Mouse (Mus musculus) cerebellum, postnatal 36 days (tissue): ENCODE data around the gene Ptrh2.

ENCODE experiments used
- DNase-seq, 2 experiments: peaks; one replicate each; pipeline ENCODE4 v3.0.0; 2021 to 2022; ENCODE audit warnings: mixed read lengths in 2 of 2

Ptrh2 gene

GRCm38 (mm10) chr11:86683395-86684125 is at the start of gene Ptrh2, which contains the start of gene Vmp1:
Gene Ptrh2 (plus strand): TSS chr11:86683985.
Gene Vmp1 (minus strand): TSS chr11:86683836.
- peak; percentile 94 to 96 for DNase-seq

- DNase-seq, result no peak
These were observed 49.4 kb upstream of the Ptrh2 start for GRCm38 (mm10) chr11:86634396-86634795.

DNA sequence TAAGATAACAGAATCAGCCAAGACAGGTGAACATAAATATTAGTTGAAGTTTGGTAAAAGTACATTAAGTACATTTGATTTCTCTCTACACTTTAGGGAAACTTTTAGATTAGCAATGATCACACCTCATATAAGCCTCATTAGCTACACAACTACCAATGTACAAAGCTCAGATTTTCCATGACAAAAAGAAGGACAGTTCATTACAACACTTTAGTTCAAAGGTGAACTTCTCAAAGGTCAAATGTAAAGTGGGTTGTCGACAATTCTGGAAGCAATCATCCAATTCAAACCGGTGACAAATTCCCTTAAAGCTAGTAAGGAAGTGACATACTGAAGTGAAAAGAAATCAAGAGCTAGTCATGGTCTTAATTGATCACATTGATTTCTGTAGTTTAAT is 46.1 kb upstream of the Ptrh2 start:
- DNase-seq, result no peak

DNA sequence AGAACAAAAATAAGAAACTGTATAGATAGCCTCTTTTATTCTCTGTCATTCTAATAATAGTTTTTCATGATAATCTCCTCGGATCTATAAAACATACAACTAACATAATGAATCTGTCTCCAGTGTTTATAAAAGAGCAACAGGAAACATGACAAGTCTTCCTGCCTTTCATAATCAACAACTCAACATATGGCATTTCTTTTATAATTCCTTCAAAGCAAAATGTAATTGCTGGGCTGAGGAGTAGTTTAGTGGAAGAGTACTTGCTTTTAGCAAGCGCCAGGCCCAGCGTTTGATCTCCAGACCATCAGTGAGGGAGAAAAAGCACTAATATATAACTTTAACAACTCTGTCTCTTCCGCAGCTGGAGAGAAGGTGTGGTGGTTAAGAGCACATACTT is 42.1 kb upstream of the Ptrh2 start:
- DNase-seq, result no peak

- DNase-seq, result no peak
These were observed 39.2 kb upstream of the Ptrh2 start for GRCm38 (mm10) chr11:86644553-86644952.

DNA sequence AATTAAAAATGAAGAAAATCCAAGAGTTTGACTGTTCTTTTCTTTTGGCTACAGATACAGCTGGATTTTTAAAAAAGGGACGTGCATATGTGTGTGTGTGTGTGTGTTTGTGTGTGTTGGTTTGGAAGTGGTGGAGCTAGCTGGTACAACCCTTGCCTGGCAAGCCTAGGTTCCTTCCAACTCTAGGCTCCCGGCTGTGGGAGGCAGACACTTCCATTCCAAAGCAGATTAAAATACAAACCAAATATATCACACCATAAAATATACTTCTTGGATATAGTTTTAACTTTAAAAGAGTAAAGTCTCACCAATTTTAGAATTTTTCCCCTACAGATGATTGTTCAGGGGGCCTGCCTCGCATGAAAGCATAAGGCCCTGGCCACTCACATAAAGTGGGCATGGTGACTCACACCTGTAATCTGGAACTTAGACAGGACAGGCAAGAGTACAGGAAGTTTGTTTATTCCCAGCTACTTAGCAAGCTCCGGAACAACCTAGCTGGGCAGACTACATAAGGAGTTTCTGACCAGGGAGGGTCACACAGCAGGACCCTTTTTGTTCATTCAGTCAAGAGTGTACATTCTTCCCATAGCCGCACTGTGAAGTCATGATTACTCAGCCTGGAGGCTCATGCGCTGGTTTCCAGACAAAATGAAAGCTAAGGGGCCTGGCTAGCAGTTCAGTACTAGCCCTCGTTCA is 37.5 kb upstream of the Ptrh2 start:
- no peak for DNase-seq

GRCm38 (mm10) chr11:86646885-86647459 is 36.8 kb upstream of the Ptrh2 start:
- no peak for DNase-seq

GRCm38 (mm10) chr11:86647706-86648447 is 35.9 kb upstream of the Ptrh2 start:
- DNase-seq, result no peak

- no peak for DNase-seq
These were observed 34.2 kb upstream of the Ptrh2 start for GRCm38 (mm10) chr11:86649542-86649941.

DNA sequence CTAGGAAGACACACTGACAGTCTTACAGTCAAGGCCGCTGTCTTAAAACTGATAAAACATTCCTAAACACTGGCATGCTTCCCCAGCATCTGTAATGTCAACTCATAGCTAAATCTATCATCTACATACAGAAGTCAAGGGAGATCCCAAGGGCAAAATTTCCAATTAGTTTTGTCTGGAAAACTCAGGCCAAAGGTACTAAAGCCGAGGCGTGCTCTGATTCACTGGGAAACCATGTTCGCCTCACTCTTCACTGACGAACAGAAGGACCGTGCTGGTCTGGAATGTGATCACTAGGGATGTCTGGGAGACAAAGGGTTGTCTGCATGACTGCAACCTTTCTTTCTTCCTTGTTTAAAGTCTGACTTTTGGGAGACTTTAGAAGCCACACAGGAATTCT is 33.1 kb upstream of the Ptrh2 start:
- DNase-seq, result no peak

- no peak for DNase-seq
These were observed 31.2 kb upstream of the Ptrh2 start for GRCm38 (mm10) chr11:86652578-86652979.

GRCm38 (mm10) chr11:86653446-86653845 is 30.3 kb upstream of the Ptrh2 start:
- peak; percentile 18 to 43 for DNase-seq

- no peak for DNase-seq
These were observed 29.7 kb upstream of the Ptrh2 start for GRCm38 (mm10) chr11:86654096-86654495.

- no peak for DNase-seq
These were observed 28.1 kb upstream of the Ptrh2 start for GRCm38 (mm10) chr11:86655671-86656070.

DNA sequence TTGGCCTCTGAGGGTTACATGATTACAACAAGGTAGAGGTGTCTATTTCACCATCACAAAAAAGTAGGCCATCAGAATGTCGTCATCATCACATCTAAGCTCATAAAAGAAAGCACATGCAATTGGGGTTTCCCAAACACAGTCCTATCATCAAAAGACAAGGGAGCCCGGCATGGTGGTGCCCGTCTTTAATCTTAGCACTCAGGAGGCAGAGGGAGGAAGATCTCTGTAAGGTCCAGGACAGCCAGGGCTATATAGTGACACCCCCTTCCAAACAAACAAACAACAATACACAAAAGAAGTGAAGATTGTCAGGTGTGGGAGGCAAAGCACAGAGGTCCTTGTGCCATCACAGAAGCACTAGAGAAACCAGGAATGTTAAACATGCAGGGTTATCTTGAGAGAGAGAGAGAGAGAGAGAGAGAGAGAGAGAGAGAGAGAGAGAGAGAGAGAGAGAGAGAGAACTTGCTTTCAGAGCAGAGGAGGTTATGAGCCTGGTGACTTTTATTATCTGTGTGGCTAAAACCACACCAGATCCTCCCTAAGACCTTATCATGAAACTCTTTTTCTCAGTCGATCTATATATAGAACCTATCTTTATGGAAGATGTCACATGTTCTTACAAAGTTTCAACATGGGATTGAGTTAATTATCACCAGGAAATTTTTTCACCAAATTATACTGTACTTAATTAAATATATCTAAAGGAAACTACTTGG is 26.8 kb upstream of the Ptrh2 start:
- no peak for DNase-seq

- DNase-seq, result no peak
These were observed 25.9 kb upstream of the Ptrh2 start for GRCm38 (mm10) chr11:86657863-86658262.

DNA sequence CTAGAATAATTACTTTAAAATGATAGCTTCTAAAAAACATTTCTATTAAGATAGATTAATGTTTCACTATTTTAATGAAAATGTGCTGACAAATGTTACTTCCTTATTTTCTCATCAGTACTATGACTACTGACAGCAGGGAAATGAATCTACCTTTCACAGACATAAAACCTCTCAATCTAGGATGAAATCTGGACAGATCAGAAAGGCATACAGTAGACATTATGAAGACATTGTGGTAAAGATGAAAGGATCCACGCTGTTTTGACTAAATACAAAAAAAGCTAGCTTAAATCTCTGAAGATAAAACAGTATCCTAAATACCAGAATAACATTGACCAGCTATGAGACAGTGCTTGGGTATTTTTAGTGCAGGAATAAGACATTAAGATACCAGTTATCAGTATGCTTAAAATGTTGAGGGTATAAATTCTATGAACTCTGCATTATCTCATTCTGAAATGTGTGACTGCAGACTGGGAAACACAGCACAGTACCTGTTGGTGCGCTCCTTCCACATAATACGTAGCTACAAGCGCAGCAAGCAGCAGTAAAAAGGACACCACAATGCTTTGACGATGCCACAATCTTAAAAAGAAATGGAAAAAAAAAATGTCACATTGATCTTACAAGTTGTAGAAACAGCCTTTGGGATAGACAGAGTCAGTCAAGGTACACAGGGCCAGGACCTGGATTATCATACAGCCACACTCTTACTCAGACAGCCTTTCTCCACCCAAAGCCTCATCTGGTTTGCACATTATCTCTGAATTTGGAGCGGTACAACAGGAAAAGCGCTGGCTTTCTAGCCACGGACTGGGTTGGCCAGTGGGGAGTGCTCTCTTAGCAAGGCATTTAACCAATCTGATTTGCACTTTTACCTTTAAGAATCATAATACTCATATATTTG is 20.5 kb upstream of the Ptrh2 start:
- no peak for DNase-seq

DNA sequence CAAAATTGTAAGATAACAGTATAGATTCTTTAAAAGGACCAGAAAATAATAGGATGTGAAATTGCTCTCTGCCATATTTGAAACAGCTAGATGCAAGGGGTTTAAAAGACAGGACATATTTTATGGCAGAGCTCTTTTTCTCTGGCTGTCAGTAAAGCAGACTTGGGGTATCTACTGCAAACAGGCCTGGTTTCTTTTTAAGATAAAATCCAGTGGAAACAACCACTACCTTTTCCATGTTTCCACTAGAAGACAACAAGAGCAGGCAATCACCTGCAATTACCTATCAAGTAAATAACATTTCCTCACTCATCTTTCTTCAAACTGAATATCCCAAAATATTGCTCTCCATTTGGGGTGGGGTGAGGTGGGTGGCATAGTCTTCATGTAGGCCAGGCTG is 19.8 kb upstream of the Ptrh2 start:
- DNase-seq, result no peak

DNA sequence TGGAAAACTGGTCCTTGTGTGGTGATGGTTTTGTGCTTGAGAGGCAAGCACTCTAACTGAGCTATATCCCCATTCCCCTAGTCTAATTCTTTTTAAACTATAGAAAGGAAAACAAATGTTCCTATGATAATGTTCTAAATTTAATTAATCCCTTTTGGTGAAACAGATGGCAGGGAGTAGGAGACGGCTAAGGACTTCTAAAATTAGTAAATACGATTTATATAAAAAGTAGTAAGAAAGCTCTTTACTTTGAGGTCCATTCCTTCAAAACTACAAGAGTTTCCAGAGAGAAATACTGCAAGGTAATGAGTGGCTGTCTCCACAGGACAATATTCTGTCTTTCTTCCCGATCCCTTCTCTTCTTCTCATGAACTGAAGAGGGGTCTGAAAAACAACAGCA is 19.4 kb upstream of the Ptrh2 start:
- DNase-seq, result no peak

DNA sequence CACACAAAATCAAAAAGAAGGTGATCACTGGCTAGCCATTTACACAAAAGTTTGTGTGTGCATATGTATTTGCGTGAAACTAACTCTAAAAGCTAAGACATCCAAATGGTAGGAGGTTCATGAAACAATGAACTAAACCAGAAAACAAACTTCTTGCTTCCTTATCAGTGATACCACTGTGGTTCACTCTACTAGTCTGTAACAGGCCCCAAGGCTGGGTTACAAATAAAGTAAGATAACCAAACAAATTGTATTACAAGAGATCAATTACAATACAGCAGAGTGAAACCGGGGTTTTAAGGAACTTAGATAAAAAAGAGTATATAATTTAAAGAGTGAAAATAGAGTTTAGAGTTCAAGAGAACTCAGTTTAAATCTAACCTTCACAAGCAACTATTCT is 16.2 kb upstream of the Ptrh2 start:
- no peak for DNase-seq

- DNase-seq, result no peak
These were observed 15.6 kb upstream of the Ptrh2 start for GRCm38 (mm10) chr11:86668169-86668568.
